Mouse (Mus musculus) heart, embryonic 15.5 days (tissue): ENCODE results near the gene Cenps. TPM values are rescaled to one million over a fixed set of nuclear protein-coding genes. Genes with fewer than 3 reads are reported as not detected.
A peak's percentile ranks its signal among the peaks of the same experiment; 100 is the strongest.

Experiments
- ATAC-seq: fragments of 200-750 bp; cut with Nextera tagmentation; replicated peaks from 2 replicates; pipeline ENCODE4 v1.8.0; 2017; ENCODE audit warnings: low read depth, moderate TSS enrichment; ENCODE audit not compliant: insufficient number of reproducible peaks, insufficient read depth, low FRiP score
- H3K27ac ChIP-seq: fragments of 300-500 bp; sonication (generic); 2 replicates; pipeline ENCODE4 v1.5.1; 2015; ENCODE audit warnings: mild to moderate bottlenecking, inconsistent platforms
- H3K27me3 ChIP-seq: fragments of 300-500 bp; sonication (generic); 2 replicates; pipeline ENCODE4 v1.6.1; 2015; ENCODE audit warnings: inconsistent platforms
- H3K36me3 ChIP-seq: fragments of 300-500 bp; sonication (generic); 2 replicates; pipeline ENCODE4 v1.6.1; 2015; ENCODE audit warnings: mild to moderate bottlenecking, inconsistent platforms
- H3K4me1 ChIP-seq: fragments of 300-500 bp; sonication (generic); replicated peaks from 2 replicates; pipeline ENCODE4 v1.6.1; 2015; ENCODE audit warnings: inconsistent platforms
- H3K4me2 ChIP-seq: fragments of 300-500 bp; sonication (generic); 2 replicates; pipeline ENCODE4 v1.6.1; 2015; ENCODE audit warnings: inconsistent platforms, mild to moderate bottlenecking, moderate library complexity
- H3K4me3 ChIP-seq: fragments of 300-500 bp; sonication (generic); 2 replicates; pipeline ENCODE4 v1.5.1; 2015; ENCODE audit warnings: mild to moderate bottlenecking, inconsistent platforms
- H3K9ac ChIP-seq: fragments of 300-500 bp; sonication (generic); 2 replicates; pipeline ENCODE4 v1.6.1; 2015; ENCODE audit warnings: mild to moderate bottlenecking, inconsistent platforms
- H3K9me3 ChIP-seq: fragments of 300-500 bp; sonication (generic); replicated peaks from 2 replicates; pipeline ENCODE4 v1.6.1; 2016; ENCODE audit warnings: inconsistent platforms
- WGBS: fragments of 180-500 bp; shearing (Covaris S2); methylation state at CpG from one replicate; pipeline ENCODE4 v1.1.7; 2015; ENCODE audit warnings: mixed read lengths; 5-methylcytosine and 5-hydroxymethylcytosine counted together
- polyA plus RNA-seq: library from polyadenylated mRNA; unstranded; fragments of >200 nt; fragmentation: Nextera tagmentation; extraction: Ambion mirVana; gene quantifications from 2 replicates; pipeline ENCODE4 v1.2.1, GENCODE M21; 2015

Gene Cenps
- polyA plus RNA-seq, result 18.4 and 19.5 TPM in 2 replicates

GRCm38 (mm10) chr4:149136982-149137770 lies at the start of gene Cenps:
Gene Cenps (minus strand): TSS chr4:149137629.
- Histone ChIP-seq H3K9ac (peak within 1 kb of the TSS; percentile 79), H3K9me3 (no peaks in the 10 kb centered on the region), H3K4me3 (peak within 1 kb of the TSS; percentile 63), H3K4me2 (peak within 1 kb of the TSS; percentile 90), H3K36me3 (no peaks in the 10 kb centered on the region), H3K27ac (peak within 1 kb of the TSS; percentile 86), H3K27me3 (no peaks in the 10 kb centered on the region), H3K4me1 (peaks cover 10% of the 10 kb centered on the region)
- under 1% methylated on average over 68 of the region's 68 CpGs for WGBS
- peak; percentile 91 for ATAC-seq

GRCm38 (mm10) chr4:149182755-149183154 lies 45.3 kb upstream of the Cenps start:
- no peak overlapping the region for H3K9ac ChIP-seq
- 54% methylated on average over 4 of the region's 4 CpGs for WGBS
- H3K4me1 ChIP-seq, result no peaks in the 10 kb centered on the region
- H3K27me3 ChIP-seq, result no peaks in the 10 kb centered on the region
- H3K27ac ChIP-seq, result no peak overlapping the region
- ATAC-seq, result no peak
- H3K4me3 ChIP-seq, result no peak overlapping the region
- no peaks in the 10 kb centered on the region for H3K9me3 ChIP-seq
- H3K36me3 ChIP-seq, result peaks cover 83% of the 10 kb centered on the region
- no peak overlapping the region for H3K4me2 ChIP-seq

GRCm38 (mm10) chr4:149182192-149182591 lies 44.8 kb upstream of the Cenps start:
- Histone ChIP-seq H3K36me3 (peaks cover 77% of the 10 kb centered on the region), H3K9ac (no peak overlapping the region), H3K4me3 (no peak overlapping the region), H3K4me2 (no peak overlapping the region), H3K27ac (no peak overlapping the region), H3K4me1 (no peaks in the 10 kb centered on the region), H3K9me3 (no peaks in the 10 kb centered on the region), H3K27me3 (no peaks in the 10 kb centered on the region)
- ATAC-seq, result no peak
- WGBS, result 84% methylated on average over 7 of the region's 7 CpGs

DNA sequence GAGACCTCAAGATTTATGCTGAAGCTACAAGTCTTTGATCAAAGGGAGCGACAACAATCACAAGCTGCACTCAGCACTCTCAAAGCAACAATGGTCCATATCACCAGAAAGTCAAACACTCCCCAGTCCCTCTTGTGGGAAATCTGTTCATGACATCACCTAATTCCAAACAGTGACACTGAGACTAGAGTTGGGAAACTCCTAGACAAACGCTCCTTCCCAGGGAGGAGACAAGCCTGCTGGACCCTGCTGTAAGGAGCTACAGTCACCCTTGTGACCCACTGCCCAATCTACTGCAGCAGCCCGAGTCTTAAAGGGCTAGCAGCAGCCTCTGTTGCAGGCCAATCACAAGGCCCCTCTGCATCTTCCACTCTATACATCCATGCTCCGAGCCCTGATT lies 42.1 kb upstream of the Cenps start:
- H3K27me3 ChIP-seq, result no peaks in the 10 kb centered on the region
- 50% methylated on average over 4 of the region's 4 CpGs for WGBS
- ATAC-seq, result no peak
- H3K36me3 ChIP-seq, result peaks cover 55% of the 10 kb centered on the region
- H3K9me3 ChIP-seq, result no peaks in the 10 kb centered on the region
- no peaks in the 10 kb centered on the region for H3K4me1 ChIP-seq
- H3K9ac ChIP-seq, result no peak overlapping the region
- no peak overlapping the region for H3K27ac ChIP-seq
- H3K4me3 ChIP-seq, result no peak overlapping the region
- H3K4me2 ChIP-seq, result no peak overlapping the region

- no peaks in the 10 kb centered on the region for H3K27me3 ChIP-seq
- H3K4me1 ChIP-seq, result no peaks in the 10 kb centered on the region
- H3K9me3 ChIP-seq, result no peaks in the 10 kb centered on the region
- ATAC-seq, result no peak
- H3K4me3 ChIP-seq, result no peak overlapping the region
- H3K27ac ChIP-seq, result no peak overlapping the region
- no peak overlapping the region for H3K9ac ChIP-seq
- 74% methylated on average over 7 of the region's 7 CpGs for WGBS
- H3K36me3 ChIP-seq, result peaks cover 51% of the 10 kb centered on the region
- H3K4me2 ChIP-seq, result no peak overlapping the region
Observed at GRCm38 (mm10) chr4:149179160-149179559, 41.7 kb upstream of the Cenps start.

DNA sequence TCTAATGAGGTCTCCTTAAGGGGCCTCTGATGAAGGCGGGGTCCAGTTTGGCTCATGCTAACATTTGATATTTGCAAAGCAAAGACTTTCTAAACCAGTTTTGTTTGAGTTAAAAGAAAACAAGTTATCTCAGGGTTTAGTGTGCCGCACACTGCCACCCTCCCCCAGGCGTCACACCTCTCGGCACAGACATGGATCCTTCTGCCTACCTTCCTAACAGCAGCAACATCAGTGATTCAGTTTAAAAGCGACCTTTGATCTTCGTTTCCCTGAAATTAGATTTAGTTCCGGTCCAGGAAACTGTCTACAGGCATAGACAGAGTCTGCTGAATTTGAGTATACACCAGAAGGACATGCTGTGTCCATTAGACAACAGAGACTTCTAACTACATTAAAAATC lies 40.9 kb upstream of the Cenps start:
- Histone ChIP-seq H3K27ac (no peak overlapping the region), H3K9ac (no peak overlapping the region), H3K36me3 (peaks cover 44% of the 10 kb centered on the region), H3K27me3 (no peaks in the 10 kb centered on the region), H3K4me3 (no peak overlapping the region), H3K4me2 (no peak overlapping the region), H3K4me1 (0 out of 2 replicates have a peak, but pooled peaks cover 3% of the 10 kb centered on the region), H3K9me3 (no peaks in the 10 kb centered on the region)
- ATAC-seq, result no peak
- WGBS, result 79% methylated on average over 7 of the region's 7 CpGs

GRCm38 (mm10) chr4:149177046-149177445 lies 39.6 kb upstream of the Cenps start:
- no peak overlapping the region for H3K4me3 ChIP-seq
- no peak overlapping the region for H3K4me2 ChIP-seq
- H3K9ac ChIP-seq, result no peak overlapping the region
- WGBS, result 61% methylated on average over 5 of the region's 5 CpGs
- H3K4me1 ChIP-seq, result peaks cover 14% of the 10 kb centered on the region
- no peaks in the 10 kb centered on the region for H3K9me3 ChIP-seq
- no peak for ATAC-seq
- peaks cover 31% of the 10 kb centered on the region for H3K36me3 ChIP-seq
- H3K27me3 ChIP-seq, result no peaks in the 10 kb centered on the region
- no peak overlapping the region for H3K27ac ChIP-seq

GRCm38 (mm10) chr4:149176645-149177044 lies 39.2 kb upstream of the Cenps start:
- Histone ChIP-seq H3K27me3 (no peaks in the 10 kb centered on the region), H3K4me3 (no peak overlapping the region), H3K36me3 (peaks cover 27% of the 10 kb centered on the region), H3K4me2 (no peak overlapping the region), H3K9ac (no peak overlapping the region), H3K27ac (no peak overlapping the region), H3K4me1 (peaks cover 14% of the 10 kb centered on the region), H3K9me3 (no peaks in the 10 kb centered on the region)
- WGBS, result 71% methylated on average over 6 of the region's 6 CpGs
- no peak for ATAC-seq

DNA sequence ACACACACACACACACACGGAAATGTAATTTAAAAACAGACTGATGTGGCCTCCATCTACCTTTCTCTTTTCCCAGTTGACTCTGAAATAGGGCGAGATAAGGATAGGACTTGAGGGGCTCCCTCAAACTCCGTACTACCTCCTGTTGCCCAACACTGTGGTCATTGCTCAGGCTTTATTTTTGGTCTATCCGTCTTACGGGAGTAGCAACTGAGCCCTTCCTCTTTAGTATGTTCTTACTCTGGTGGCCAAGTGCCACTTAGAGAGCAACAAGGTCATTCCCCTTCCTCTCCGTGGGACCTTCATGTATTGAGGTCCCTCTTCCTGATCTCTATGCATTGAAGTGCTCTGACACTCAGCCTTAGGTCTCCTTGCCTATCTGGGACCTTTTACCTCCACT lies 36.2 kb upstream of the Cenps start:
- peaks cover 14% of the 10 kb centered on the region for H3K4me1 ChIP-seq
- WGBS, result 75% methylated on average over 6 of the region's 6 CpGs
- H3K9me3 ChIP-seq, result no peaks in the 10 kb centered on the region
- H3K4me2 ChIP-seq, result no peak overlapping the region
- no peak overlapping the region for H3K27ac ChIP-seq
- H3K4me3 ChIP-seq, result no peak overlapping the region
- H3K27me3 ChIP-seq, result no peaks in the 10 kb centered on the region
- no peak for ATAC-seq
- H3K36me3 ChIP-seq, result no peaks in the 10 kb centered on the region
- no peak overlapping the region for H3K9ac ChIP-seq

DNA sequence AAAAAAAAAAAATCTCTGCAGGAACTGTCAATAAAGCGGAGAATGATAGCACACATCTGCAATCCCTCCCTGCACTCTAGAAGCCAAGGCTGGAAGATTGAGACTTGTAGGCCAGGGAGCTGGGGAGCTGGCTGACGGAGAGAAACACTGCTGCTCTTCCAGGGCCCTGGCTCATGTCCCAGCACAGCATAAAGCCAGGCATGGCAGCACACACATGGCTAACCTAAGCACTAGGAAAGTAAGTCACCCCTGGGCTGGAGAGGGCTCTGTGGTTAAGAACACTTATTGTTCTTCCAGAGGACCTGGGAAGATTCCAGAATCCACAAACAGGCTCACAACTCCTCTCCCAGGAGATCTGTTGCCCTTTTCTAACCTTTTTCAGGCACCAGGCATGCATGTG lies 35.2 kb upstream of the Cenps start:
- ATAC-seq, result peak; percentile 66
- no peaks in the 10 kb centered on the region for H3K9me3 ChIP-seq
- no peak overlapping the region for H3K4me3 ChIP-seq
- 50% methylated on average over 2 of the region's 2 CpGs for WGBS
- peak overlapping the region; percentile 55 for H3K27ac ChIP-seq
- peaks cover 17% of the 10 kb centered on the region for H3K4me1 ChIP-seq
- H3K27me3 ChIP-seq, result no peaks in the 10 kb centered on the region
- no peak overlapping the region for H3K4me2 ChIP-seq
- no peak overlapping the region for H3K9ac ChIP-seq
- no peaks in the 10 kb centered on the region for H3K36me3 ChIP-seq

DNA sequence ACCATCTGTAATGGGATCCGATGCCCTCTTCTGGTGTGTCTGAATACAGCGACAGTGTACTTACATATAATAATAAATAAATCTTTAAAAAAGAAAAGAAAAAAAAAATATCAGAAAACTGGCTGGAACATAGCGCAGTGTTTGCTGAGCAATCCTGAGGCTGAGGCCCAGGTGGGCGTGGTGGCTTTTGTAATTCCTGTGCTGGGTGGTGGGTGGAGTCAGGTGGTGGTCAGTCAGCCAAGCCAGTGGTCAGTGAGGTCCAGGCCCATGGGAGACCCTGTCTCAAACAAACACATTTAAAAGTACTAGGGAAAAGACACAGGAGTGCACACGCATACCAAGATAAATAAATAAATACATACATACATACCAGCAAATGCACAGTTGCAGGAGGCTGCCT lies 34.7 kb upstream of the Cenps start:
- Histone ChIP-seq H3K4me3 (no peak overlapping the region), H3K4me1 (peaks cover 18% of the 10 kb centered on the region), H3K9me3 (no peaks in the 10 kb centered on the region), H3K9ac (no peak overlapping the region), H3K27ac (peak overlapping the region; percentile 55), H3K36me3 (no peaks in the 10 kb centered on the region), H3K4me2 (no peak overlapping the region), H3K27me3 (no peaks in the 10 kb centered on the region)
- WGBS, result 91% methylated on average over 5 of the region's 5 CpGs
- ATAC-seq, result no peak

GRCm38 (mm10) chr4:149171581-149171981 lies 34.2 kb upstream of the Cenps start:
- no peaks in the 10 kb centered on the region for H3K27me3 ChIP-seq
- H3K36me3 ChIP-seq, result no peaks in the 10 kb centered on the region
- H3K9me3 ChIP-seq, result no peaks in the 10 kb centered on the region
- ATAC-seq, result no peak
- no peak overlapping the region for H3K4me2 ChIP-seq
- WGBS, result 64% methylated on average over 5 of the region's 5 CpGs
- H3K27ac ChIP-seq, result no peak overlapping the region
- H3K9ac ChIP-seq, result no peak overlapping the region
- H3K4me1 ChIP-seq, result peaks cover 18% of the 10 kb centered on the region
- H3K4me3 ChIP-seq, result no peak overlapping the region
